ENCODE assay signal across 12 mouse cellular contexts in the genomic region with DNA sequence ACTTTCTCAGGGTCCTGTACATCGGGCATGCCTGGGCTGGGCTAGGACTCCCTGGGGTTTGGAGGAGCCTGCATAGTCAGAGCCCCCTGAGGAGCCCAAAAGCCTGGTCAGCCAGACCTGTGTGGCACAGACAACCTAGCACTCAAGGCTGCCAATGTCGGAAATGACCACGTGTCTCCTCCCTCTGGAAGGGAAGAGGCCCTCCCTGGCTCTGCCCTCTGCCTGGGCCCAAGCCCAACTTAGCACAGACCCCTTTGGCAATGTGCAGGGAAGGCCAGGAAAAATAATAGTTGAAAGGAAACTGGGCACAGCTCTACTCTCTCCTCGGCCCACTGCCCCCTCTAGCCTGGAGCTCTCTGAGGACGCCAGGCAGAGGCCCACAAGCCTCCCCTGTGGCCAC. TPM values are rescaled to one million over a fixed set of nuclear protein-coding genes. Genes with fewer than 3 reads are reported as not detected.
DNase-seq lines count a peak whose midpoint lies in the region; ATAC-seq and TF ChIP-seq lines count a peak whose summit lies in the region.
"Had no signal": no experiment of that assay in that cellular context is flagged by ENCODE, and none has a peak within 500 bp of the region (broad histone marks: within the 10 kb centered on the region; RNA-seq: fewer than 3 reads in every experiment).

No protein-coding gene starts in this region.

- peak overlapping the region; percentile 29 for H3K9ac ChIP-seq in lung, embryonic 14.5 days
- no peak overlapping the region for H3K9ac ChIP-seq in limb, embryonic 15.5 days

- no peaks in the 10 kb centered on the region for H3K9me3 ChIP-seq in lung, embryonic 14.5 days (ENCODE audit: low read depth, low read length)
- no peaks in the 10 kb centered on the region for H3K9me3 ChIP-seq in limb, embryonic 15.5 days
- H3K9me3 ChIP-seq: G1E had no signal

- ATAC-seq in lung, embryonic 14.5 days (ENCODE audit: insufficient read depth), result peak; percentile 15
- peak; percentile 54 for ATAC-seq in limb, embryonic 15.5 days (ENCODE audit: insufficient number of reproducible peaks, low FRiP score, low TSS enrichment, low read depth)

- DNase-seq in gastrocnemius, adult 2 months, result peak; percentile 41
- no peak for DNase-seq in gastrocnemius, postnatal 36 days
- peak; percentile 50 for DNase-seq in lung, embryonic 14.5 days
- no peak for DNase-seq in lung, postnatal 14 days
- peak; percentile 70 to 73 for DNase-seq in cerebellum, postnatal 25 days
- no peak for DNase-seq in natural killer cell, adult 2 months (ENCODE audit: low spot score in 2 of 2)
- no peak for DNase-seq in B cell, adult 2 months
- DNase-seq: retina, postnatal 1 day had no signal

- no peaks in the 10 kb centered on the region for H3K27me3 ChIP-seq in lung, embryonic 14.5 days (ENCODE audit: insufficient read depth, low read length)
- no peaks in the 10 kb centered on the region for H3K27me3 ChIP-seq in limb, embryonic 15.5 days

- no peak overlapping the region for H3K4me3 ChIP-seq in gastrocnemius, adult 2 months
- no peak overlapping the region for H3K4me3 ChIP-seq in lung, embryonic 14.5 days (ENCODE audit: low read depth, low read length)
- no peak overlapping the region for H3K4me3 ChIP-seq in limb, embryonic 15.5 days

- 55% methylated on average over 5 of the region's 5 CpGs for whole genome bisulfite sequencing in lung, embryonic 14.5 days
- WGBS in limb, embryonic 15.5 days, result 35% methylated on average over 5 of the region's 5 CpGs

- no peak for TF ChIP-seq CTCF in gastrocnemius, adult 2 months (IDR thresholded peaks at IDR 0.05)
- TF ChIP-seq CTCF in lung, embryonic 14.5 days (IDR thresholded peaks at IDR 0.05; ENCODE audit: low read depth), result no peak

- intact Hi-C loops in gastrocnemius, adult 2 months (cut with DNase I), result no loop called here
- intact Hi-C loops in gastrocnemius, postnatal 36 days (cut with DNase I), result loop anchor here (5.0 kb wide), 1 partner anchor 37 kb away; no protein-coding TSS in a partner anchor

- no peak overlapping the region for H3K4me2 ChIP-seq in lung, embryonic 14.5 days
- no peak overlapping the region for H3K4me2 ChIP-seq in limb, embryonic 15.5 days

- peaks cover 70% of the 10 kb centered on the region for H3K36me3 ChIP-seq in lung, embryonic 14.5 days (ENCODE audit: insufficient read depth)
- peaks cover 57% of the 10 kb centered on the region for H3K36me3 ChIP-seq in limb, embryonic 15.5 days
- H3K36me3 ChIP-seq: G1E had no signal

- H3K4me1 ChIP-seq in lung, embryonic 14.5 days (ENCODE audit: insufficient read depth), result peaks cover 17% of the 10 kb centered on the region; the same call in 1 of the 2 replicates
- peaks cover 54% of the 10 kb centered on the region for H3K4me1 ChIP-seq in limb, embryonic 15.5 days

- H3K27ac ChIP-seq in gastrocnemius, adult 2 months, result peak overlapping the region; percentile 73
- H3K27ac ChIP-seq in lung, embryonic 14.5 days (ENCODE audit: low read depth), result peak overlapping the region; percentile 88
- H3K27ac ChIP-seq in limb, embryonic 15.5 days, result peak overlapping the region; percentile 82

RNA-seq across cellular contexts. Expression of gene Soga1, which starts 24.2 kb away (rescaled TPM):
- total RNA-seq in gastrocnemius, adult 2 months (2021), result 1 to 10 TPM; 2.8 to 4.5 TPM
- total RNA-seq in gastrocnemius, postnatal 36 days (2021), result 1 to 10 TPM; 3.9 to 4.1 TPM
- polyA plus RNA-seq in lung, embryonic 14.5 days (2014; fragmentation: Nextera tagmentation; extraction: Ambion mirVana), result 8.6 and 8.9 TPM in 2 replicates
- polyA plus RNA-seq in limb, embryonic 15.5 days (2015; fragmentation: Nextera tagmentation; extraction: Ambion mirVana), result 2.3 and 2.9 TPM in 2 replicates

RNA-seq across cellular contexts. Expression of gene Tldc2, which starts 32.0 kb away (rescaled TPM):
- not detected for total RNA-seq in gastrocnemius, adult 2 months (2021)
- not detected for total RNA-seq in gastrocnemius, postnatal 36 days (2021)
- not detected in 2 replicates for polyA plus RNA-seq in lung, embryonic 14.5 days (2014; fragmentation: Nextera tagmentation; extraction: Ambion mirVana)
- not detected in 2 replicates for polyA plus RNA-seq in limb, embryonic 15.5 days (2015; fragmentation: Nextera tagmentation; extraction: Ambion mirVana)
- total RNA-seq: G1E; left cerebral cortex, postnatal 36 days had no signal
- polyA plus RNA-seq: embryonic facial prominence, embryonic 11.5 days; G1E had no signal

RNA-seq across cellular contexts. Expression of gene Dsn1, which starts 47.9 kb away (rescaled TPM):
- 1 to 10 TPM; 1.2 to 1.6 TPM for total RNA-seq in gastrocnemius, adult 2 months (2021)
- 1 to 10 TPM; 1.2 to 1.3 TPM for total RNA-seq in gastrocnemius, postnatal 36 days (2021)
- 44.2 and 46.6 TPM in 2 replicates for polyA plus RNA-seq in lung, embryonic 14.5 days (2014; fragmentation: Nextera tagmentation; extraction: Ambion mirVana)
- polyA plus RNA-seq in limb, embryonic 15.5 days (2015; fragmentation: Nextera tagmentation; extraction: Ambion mirVana), result 29.5 and 31.6 TPM in 2 replicates

Comparison
In these comparisons a context has a peak if more than half of its experiments do, and no peak if none do; other contexts are left out.
1. DNase-seq: peak in gastrocnemius, adult 2 months (single experiment), lung, embryonic 14.5 days (single experiment) and cerebellum, postnatal 25 days (2 of 2); none in gastrocnemius, postnatal 36 days (0 of 2), lung, postnatal 14 days (single experiment), natural killer cell, adult 2 months (0 of 2) and B cell, adult 2 months (0 of 2).
2. Peak in every context shown above with its lines, with median percentiles within 50 percentile points of each other: H3K27ac ChIP-seq.